ENCODE assay signal across 9 mouse cellular contexts in the genomic region with DNA sequence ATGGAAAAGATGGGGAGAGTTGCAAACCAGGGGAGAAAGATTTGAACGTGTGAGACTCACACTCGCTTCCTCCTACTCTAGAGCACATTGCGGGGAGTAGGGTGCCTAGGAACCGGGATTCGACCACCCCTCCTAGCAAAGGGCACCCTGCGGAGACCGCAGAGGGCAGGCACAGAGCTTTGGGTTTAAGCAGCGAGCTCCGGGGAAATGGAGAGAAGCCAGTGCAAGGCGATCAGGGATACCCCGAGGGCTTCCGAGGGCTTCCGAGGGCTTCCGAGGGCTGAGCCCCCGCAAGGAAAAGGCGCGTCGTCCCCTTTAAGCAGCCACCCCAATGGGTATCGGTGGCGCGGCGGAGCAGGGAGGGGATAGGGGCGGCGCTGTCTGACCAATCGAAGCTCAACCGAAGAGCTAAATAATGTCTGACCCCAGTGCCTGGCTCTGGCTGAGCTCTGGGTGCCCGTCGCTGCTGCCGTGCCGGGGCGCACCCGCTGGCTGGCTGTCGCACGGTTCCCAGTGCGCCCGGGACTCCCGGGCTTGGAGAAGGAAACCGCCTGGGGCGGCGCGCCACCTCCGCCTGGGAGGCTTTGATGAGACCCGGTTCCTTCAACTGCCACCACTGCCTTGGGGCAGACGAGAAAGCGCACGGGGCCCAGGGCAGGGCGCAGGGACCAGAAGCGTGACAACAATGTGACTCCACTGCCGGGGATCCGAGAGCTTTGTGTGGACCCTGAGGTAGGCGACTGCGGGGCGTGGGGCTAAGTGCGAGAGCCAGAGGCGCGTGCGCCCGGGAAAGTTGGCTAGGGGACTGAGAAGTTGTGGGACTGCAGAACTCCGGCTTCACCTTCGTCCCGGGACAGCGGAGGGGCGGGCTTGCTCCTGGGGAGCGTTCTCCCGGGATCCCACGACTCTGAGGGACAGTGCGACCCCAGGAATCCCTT. TPM values are rescaled to one million over a fixed set of nuclear protein-coding genes. Genes with fewer than 3 reads are reported as not detected.
DNase-seq lines count a peak whose midpoint lies in the region; ATAC-seq lines count a peak whose summit lies in the region.
"Had no signal": no experiment of that assay in that cellular context is flagged by ENCODE, and none has a peak within 500 bp of the region (broad histone marks: within the 10 kb centered on the region; RNA-seq: fewer than 3 reads in every experiment).

No protein-coding gene starts in this region.

- H3K36me3 ChIP-seq in forebrain, embryonic 10.5 days (replicated peaks): no peaks in the 10 kb centered on the region
- H3K36me3 ChIP-seq in hindbrain, embryonic 10.5 days: no peaks in the 10 kb centered on the region
- H3K36me3 ChIP-seq in stomach, embryonic 14.5 days (ENCODE audit: control insufficient read depth, insufficient read depth, low read length): no peaks in the 10 kb centered on the region

- H3K4me1 ChIP-seq in forebrain, embryonic 10.5 days: peaks cover 59% of the 10 kb centered on the region
- peaks cover 32% of the 10 kb centered on the region for H3K4me1 ChIP-seq in hindbrain, embryonic 10.5 days (replicated peaks)
- 0 out of 2 replicates have a peak, but pooled peaks cover 5% of the 10 kb centered on the region for H3K4me1 ChIP-seq in stomach, embryonic 14.5 days (ENCODE audit: control insufficient read depth, insufficient read depth, low read length)

- H3K4me2 ChIP-seq in stomach, embryonic 14.5 days (replicated peaks; ENCODE audit: low read depth, low read length): peak overlapping the region; percentile 70

- H3K4me3 ChIP-seq in forebrain, embryonic 10.5 days: peak overlapping the region; percentile 67
- H3K4me3 ChIP-seq in hindbrain, embryonic 10.5 days: peak overlapping the region; percentile 72
- peak overlapping the region; percentile 62 for H3K4me3 ChIP-seq in stomach, embryonic 14.5 days (ENCODE audit: low read depth, low read length)

- peak; percentile 40; the same call in 1 of the 2 replicates for ATAC-seq in stomach, embryonic 14.5 days (ENCODE audit: insufficient number of reproducible peaks, insufficient read depth, low FRiP score, low read depth)

- peak; percentile 54 for DNase-seq in ES-CJ7 (ENCODE audit: low read depth, low spot score)
- DNase-seq in adrenal gland, postnatal 25 days: peak; percentile 50
- DNase-seq in forebrain, embryonic 10.5 days (ENCODE audit: extremely low spot score, low spot score): peak; percentile 67
- peak; percentile 79 for DNase-seq in hindbrain, embryonic 10.5 days (ENCODE audit: low spot score)
- peak; percentile 70 to 72 for DNase-seq in layer of hippocampus, postnatal 14 days (ENCODE audit: low spot score in 2 of 2)
- peak; percentile 13 for DNase-seq in lung, postnatal 36 days
- DNase-seq in thymus, postnatal 25 days: no peak

- under 1% methylated on average over 67 of the region's 67 CpGs for WGBS in forebrain, embryonic 10.5 days
- under 1% methylated on average over 67 of the region's 67 CpGs for WGBS in hindbrain, embryonic 10.5 days
- 0% methylated on average over 67 of the region's 67 CpGs for WGBS in stomach, embryonic 14.5 days

- peak overlapping the region; percentile 36; the same call in 1 of the 2 replicates for H3K9ac ChIP-seq in stomach, embryonic 14.5 days (replicated peaks; ENCODE audit: low read depth, low read length)

- H3K27me3 ChIP-seq in forebrain, embryonic 10.5 days (ENCODE audit: poor library complexity, severe bottlenecking): peaks cover 70% of the 10 kb centered on the region
- peaks cover 24% of the 10 kb centered on the region for H3K27me3 ChIP-seq in hindbrain, embryonic 10.5 days (ENCODE audit: insufficient read depth, poor library complexity, severe bottlenecking)
- no peaks in the 10 kb centered on the region for H3K27me3 ChIP-seq in stomach, embryonic 14.5 days (ENCODE audit: control insufficient read depth, insufficient read depth, low read length)

- H3K9me3 ChIP-seq in forebrain, embryonic 10.5 days: no peaks in the 10 kb centered on the region
- H3K9me3 ChIP-seq in hindbrain, embryonic 10.5 days: no peaks in the 10 kb centered on the region
- H3K9me3 ChIP-seq in stomach, embryonic 14.5 days (ENCODE audit: control insufficient read depth, low read depth, low read length): no peaks in the 10 kb centered on the region

- H3K27ac ChIP-seq in forebrain, embryonic 10.5 days: peak overlapping the region; percentile 79
- peak overlapping the region; percentile 82 for H3K27ac ChIP-seq in hindbrain, embryonic 10.5 days
- no peak overlapping the region for H3K27ac ChIP-seq in stomach, embryonic 14.5 days (ENCODE audit: low read length)

RNA-seq across cellular contexts. Expression of gene Bdnf, which starts 18.9 kb away (rescaled TPM):
- total RNA-seq in adrenal gland, postnatal 25 days (2021): 0.21 TPM in 1 of 2 replicates, not detected in the other
- polyA plus RNA-seq in forebrain, embryonic 10.5 days (2016; fragmentation: Nextera tagmentation; extraction: Ambion mirVana): 1.9 TPM in 2 replicates
- polyA plus RNA-seq in hindbrain, embryonic 10.5 days (2016; fragmentation: Nextera tagmentation; extraction: Ambion mirVana): 2.0 and 3.5 TPM in 2 replicates
- 10 to 100 TPM; 34.2 TPM for total RNA-seq in layer of hippocampus, postnatal 14 days (2021)
- polyA plus RNA-seq in stomach, embryonic 14.5 days (2014; fragmentation: Nextera tagmentation; extraction: Ambion mirVana): 3.1 and 3.2 TPM in 2 replicates
- total RNA-seq: common myeloid progenitor, adult 5-6 weeks had no signal
